Mouse (Mus musculus) adrenal gland, adult 2 months (tissue): ENCODE results near the gene Camsap1. TPM values are rescaled to one million over a fixed set of nuclear protein-coding genes. Genes with fewer than 3 reads are reported as not detected.

Experiments
- DNase-seq: peaks from one replicate; pipeline ENCODE4 v3.0.0; 2021
- long read RNA-seq: library from polyadenylated mRNA; stranded (forward); transcript quantifications from one replicate; pipeline ENCODE4 v2.0.0, GENCODE M21; 2021
- polyA plus RNA-seq: library from polyadenylated mRNA; depleted of rRNA; stranded (reverse); fragments of >200 nt; gene quantifications from 2 replicates; pipeline ENCODE4 v1.2.3, GENCODE M21; 2012; rRNA removed
- total RNA-seq, 2 experiments: library from RNA; stranded (reverse); gene quantifications; 2 replicates each; pipeline ENCODE4 v1.2.3; 2021

Camsap1 gene
- total RNA-seq (10 to 100 TPM; 31.4 to 32.6 TPM), polyA plus RNA-seq (3.9 and 5.5 TPM in 2 replicates)
- long read RNA-seq, partial matches to known transcripts = 1 of 6 reads
- long read RNA-seq, other reads (novel, unspliced or antisense) = 5 of 6 reads

GRCm38 (mm10) chr2:25983159-25983907 is at the start of gene Camsap1:
Gene Camsap1, minus strand, starts transcription at chr2:25983282.
- peak; percentile 100 for DNase-seq

GRCm38 (mm10) chr2:26030288-26030687 is 47.2 kb upstream of the Camsap1 start:
- no peak for DNase-seq

GRCm38 (mm10) chr2:26024138-26025075 is 41.3 kb upstream of the Camsap1 start:
- peak; percentile 17 for DNase-seq

DNA sequence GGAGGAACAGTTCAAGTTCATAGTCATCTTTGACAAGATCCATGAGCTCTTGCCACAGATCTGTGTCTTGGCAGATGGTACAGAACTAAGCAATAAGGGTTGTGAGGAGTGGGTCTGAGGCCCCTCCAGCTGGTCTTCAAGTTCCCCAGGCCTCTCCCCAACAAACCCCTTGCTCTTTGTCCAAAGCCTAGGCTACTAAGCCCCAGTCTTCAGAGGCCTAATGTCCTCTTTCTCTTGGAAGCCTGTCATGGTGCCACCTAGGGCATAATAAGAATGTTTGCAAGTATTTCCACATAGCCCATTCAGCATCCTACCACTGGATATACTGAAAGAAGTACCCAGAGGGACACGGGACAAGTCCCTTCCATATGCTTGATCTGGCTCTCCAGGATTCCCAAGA is 39.5 kb upstream of the Camsap1 start:
- DNase-seq = no peak

DNA sequence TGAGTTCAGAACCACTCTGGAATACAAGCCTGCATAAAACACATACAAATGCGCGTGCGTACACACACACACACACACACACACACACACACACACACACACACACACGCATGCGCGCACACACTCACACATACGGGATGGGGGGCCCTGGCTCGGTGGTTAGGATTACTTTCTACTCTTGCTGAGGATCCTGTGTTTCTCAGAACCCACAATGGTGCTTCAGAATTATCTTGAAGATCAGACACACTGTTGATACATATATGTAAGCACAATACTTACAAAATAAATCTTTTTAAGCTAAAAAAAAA is 39.1 kb upstream of the Camsap1 start:
- no peak for DNase-seq

DNA sequence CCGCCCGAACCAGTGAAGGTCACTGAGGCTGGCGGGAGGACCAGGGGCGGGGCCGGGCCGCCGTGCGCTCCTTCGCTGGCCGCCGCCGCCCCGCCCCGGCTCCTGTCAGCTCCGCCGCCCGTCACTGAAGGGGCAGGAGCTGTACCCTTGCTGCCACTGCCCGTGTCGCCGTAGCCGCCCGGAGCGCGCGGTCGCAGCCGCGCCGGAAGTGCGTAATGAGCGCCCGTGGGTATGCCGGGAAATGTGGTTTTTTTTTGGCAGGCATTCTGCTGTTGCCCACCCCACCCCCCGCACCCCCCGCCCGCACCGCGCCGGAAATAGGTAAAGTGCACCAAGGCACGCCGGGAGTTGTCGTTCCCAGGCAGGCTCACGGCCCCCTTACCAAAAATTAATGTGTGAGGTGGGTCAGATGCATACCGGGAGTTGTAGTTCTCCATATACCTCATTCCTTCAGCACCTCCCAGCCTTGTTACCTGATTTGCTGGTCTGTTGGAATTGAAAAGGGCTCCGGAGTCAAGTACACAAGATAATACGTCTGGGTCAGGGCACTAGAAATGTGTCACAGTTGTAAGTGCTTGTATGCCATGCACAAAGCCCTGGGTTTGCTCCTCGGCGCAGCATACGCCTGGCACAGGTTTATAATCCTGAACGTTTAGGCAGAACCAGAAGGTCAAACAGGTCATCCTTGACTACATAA is 38.6 kb upstream of the Camsap1 start, which contains the start of gene Ubac1:
Ubac1 (minus strand) TSS at position 187 of the 697 bp plus-strand sequence.
- peak; percentile 96 for DNase-seq

DNA sequence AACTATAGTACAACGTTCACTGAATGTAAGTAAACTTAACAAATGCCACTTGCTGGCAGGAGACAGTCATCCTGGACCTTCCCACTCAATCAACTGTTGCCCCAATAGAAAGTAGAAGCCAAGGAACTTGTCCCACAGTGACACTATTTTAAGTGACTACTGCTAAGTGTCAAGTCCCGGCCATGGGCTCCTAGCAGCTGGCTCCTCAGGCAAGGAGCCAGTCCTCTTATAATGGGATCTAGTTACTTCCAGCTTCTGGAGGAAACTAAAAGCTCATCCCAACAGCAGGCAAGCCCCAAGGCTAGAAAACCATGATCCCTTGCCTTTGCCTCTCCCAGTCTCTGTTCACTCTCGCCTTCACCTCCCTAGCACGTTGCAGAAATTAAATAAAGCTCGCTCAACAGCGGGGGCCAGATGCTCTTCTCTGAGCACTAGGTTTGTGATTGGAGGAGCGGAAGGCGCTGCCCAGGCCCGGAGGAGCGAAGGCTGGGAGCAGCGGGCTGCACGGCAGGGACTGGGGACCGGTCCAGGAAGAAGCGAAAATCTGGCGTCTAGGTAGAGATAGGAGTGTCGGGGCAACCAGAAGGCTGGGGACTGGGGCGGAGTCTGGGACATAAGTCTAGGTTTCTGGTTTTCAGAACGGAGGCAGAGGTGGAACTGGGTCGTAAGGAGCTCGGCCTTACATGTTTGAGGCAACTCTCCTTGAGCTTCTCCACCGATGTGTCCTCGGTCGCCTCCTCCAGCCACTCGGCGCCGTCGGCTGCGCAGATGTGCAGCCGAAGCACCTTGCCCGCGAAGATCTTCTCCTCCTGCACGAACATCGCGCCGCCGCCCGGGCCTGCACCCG is 37.9 kb upstream of the Camsap1 start:
- no peak for DNase-seq

DNA sequence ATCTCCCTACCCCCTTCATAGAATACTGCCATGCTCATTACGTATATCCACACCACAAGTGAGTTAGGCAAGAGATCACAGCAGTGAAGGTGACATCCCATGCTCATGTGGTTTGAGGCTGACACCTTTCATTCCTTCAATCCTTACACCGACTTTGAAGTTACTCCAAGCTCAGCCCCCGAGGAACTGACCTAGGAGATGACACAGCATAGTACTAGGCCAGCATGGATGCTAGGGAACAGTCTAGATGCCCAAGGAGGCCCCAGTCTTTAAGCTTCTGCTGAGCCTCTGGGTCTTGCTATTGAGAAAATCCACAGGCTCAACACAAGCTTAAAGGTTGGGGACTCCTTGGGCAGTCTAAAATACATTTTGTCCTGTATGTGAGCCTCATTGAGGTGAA is 36.8 kb upstream of the Camsap1 start:
- DNase-seq = no peak

DNA sequence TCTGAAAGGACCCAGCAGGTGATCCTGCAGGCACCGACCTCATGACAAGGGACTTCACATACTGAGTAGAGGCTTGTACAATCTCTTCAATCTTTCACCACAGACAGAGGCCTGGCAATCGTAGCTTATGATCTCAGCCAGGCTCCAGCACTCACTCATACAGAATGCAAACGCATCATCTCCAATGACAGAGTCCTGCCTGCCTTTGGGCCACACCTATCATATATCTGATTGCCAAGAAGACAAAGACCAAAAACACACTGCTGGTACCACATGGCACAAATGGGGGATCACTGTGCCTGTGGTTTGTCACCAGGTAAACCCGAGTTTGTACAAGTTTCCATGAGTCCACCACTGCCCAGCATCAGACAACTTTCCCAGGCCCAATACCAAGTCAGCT is 34.2 kb upstream of the Camsap1 start:
- no peak for DNase-seq

DNA sequence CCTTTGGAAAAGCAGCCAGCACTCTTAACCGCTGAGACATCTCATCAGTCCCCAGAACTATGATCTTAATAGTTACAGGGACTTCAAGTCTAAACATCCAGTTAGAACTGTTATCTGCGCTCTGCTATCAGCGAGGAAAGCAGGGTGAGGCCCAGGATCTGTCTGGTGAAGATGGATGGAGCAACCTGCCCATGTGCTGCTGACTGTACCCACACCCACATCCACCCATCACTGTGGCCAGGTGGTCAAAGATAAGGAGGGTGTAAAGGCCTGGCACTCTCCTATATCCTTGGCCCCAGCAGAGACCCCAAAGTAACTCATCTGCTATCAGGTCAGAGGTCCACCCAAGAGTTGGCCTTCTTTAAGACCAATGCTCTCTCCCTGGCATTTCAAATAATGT is 30.6 kb upstream of the Camsap1 start:
- DNase-seq = no peak

GRCm38 (mm10) chr2:26011420-26011819 is 28.3 kb upstream of the Camsap1 start:
- DNase-seq = no peak

DNA sequence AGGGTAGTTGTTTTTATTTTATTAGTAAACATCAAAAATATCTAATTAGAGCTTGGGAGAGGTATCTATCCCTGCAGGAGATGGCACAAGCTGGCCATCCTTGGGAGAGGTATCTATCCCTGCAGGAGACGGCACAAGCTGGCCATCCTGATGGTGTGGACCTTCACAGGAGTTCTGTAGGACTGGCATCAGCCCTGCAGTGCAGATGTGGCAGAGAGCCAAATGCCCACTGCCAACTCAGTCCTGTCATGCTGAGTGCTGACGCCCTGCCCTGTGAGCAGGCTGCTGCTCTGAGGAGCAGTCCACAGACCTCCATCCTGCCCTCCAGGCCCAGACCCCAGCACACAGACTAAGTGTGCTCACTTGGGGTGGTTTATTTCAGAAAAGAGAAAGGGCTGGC is 18.9 kb upstream of the Camsap1 start:
- no peak for DNase-seq

DNA sequence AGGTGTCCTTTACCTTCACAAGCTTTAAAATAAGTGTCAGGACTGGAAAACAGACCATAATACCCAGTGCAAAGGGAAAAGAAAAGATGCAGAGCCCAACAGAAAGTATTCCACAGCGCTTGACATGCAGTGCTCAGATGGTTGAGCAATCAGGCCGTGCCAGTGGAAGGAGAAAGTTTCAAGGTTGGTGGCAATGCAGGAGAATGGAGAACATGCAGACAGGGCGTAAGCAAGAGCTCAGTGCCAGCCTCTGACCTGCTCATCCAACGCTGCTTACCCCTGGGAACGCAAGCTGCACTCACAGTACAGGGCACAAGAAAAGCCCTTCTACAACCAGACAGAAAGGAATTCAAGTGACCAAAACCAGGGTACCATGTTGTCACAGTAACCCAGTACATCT is 18.1 kb upstream of the Camsap1 start:
- peak; percentile 52 for DNase-seq

GRCm38 (mm10) chr2:25997716-25998115 is 14.6 kb upstream of the Camsap1 start:
- DNase-seq = peak; percentile 51

DNA sequence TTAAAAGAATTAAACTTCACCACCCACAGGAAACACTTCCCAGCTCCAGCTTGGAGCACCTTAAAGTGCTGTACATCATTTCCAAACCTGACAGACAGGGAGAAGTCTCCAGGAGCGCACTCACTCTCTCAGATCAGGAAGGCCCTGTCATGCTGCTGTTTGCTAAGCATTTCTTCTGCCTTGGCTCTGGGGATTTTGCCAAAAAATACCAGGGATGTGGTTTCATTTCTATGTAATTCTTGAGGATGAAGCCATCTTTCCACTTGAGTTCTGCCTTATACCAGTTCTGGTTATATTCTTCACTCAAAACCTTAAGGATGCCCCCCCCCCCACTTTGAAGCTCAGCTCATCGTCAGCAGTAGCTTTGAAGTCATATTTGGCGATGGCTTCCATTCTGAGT is 11.7 kb upstream of the Camsap1 start:
- DNase-seq = no peak

GRCm38 (mm10) chr2:25992285-25992684 is 9.2 kb upstream of the Camsap1 start:
- no peak for DNase-seq

DNA sequence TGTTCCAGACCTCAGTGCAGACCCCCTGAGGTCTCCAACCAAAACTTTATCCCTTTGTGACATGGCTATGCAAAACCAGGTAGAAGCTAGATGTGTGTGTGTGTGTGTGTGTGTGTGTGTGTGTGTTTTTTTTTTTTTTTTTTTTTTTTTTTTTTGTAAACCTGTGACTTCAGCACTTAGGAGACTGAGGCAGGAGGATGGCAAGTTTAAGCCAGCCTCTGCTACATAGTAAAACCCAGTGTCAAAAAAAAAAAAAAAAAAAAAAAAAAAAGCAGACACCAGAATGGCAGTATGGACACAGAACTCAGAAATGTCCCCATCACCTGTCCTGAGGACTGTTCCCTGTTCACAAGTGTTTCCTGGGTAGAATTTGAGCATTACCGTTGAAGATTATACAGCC is 6.6 kb upstream of the Camsap1 start:
- DNase-seq = no peak

DNA sequence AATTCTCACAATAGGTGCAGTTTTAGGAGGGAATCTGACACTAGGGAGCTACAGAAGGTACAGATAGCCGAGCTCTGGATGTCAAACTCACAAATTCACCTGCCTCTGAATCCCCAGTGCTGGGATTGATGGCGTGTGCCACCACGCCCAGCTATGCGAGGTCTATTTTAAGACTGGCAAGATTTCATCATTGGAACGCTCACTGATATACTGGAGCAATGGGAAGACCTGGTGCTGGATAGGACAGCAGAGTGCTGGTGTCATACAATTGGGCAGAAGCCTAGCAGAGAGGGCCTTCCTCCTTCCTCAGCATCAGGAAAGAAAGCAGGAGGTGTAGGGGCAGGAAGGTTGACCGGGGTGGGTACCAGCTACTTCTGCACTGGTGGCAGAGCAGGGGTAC is 4.7 kb upstream of the Camsap1 start:
- no peak for DNase-seq

DNA sequence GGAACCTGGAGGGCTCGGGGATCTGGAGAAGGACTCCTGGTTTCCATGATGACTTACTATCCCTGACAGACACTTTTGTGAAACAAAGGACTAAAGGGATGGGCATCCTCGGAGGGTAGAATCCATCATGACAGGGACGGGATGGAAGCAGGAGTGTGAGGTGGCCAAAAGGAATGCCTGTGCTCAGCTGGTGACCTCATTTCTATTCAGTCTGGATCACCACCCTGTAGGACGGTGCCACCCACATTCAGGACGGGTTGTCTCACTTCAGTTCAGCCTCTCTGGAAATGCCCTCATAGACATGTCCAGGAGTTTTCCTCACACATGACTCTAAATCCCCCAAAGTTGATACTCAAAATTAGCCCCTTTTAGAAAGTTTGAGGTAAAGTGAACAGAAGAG is 3.5 kb upstream of the Camsap1 start:
- peak; percentile 61 for DNase-seq

DNA sequence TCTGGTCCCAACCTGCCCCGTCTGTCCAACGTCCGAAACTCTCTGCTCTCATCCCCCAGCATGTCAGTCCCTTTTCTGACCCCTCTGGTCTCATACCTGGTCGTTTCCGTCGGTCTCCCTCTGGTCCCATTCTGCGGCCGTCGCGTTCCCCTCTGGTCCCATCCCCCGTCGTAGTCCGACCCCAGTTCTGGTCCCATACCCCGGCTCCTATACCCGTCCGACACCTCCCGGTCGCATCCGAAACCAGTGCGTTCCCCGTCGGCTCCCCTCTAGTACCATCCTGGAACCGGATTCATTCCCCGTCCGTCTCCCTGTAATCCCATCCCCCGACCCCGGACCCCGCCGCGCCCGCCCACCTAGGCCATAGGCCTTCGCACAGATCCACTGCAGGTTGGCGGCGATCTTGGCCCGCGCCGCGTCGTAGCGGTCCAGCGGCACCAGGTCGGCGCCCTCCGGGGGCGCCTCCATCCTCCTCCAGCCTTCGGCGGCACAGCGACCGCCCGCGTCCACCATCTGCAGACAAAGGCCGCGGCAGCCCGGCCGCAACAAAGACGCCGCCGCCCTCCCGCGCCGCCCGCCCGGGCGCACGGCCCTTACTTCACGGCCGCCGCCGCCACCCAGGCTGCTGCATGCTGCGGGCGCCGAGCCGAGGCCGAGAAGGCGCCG is 523 bp downstream of the Camsap1 start:
- no peak for DNase-seq

DNA sequence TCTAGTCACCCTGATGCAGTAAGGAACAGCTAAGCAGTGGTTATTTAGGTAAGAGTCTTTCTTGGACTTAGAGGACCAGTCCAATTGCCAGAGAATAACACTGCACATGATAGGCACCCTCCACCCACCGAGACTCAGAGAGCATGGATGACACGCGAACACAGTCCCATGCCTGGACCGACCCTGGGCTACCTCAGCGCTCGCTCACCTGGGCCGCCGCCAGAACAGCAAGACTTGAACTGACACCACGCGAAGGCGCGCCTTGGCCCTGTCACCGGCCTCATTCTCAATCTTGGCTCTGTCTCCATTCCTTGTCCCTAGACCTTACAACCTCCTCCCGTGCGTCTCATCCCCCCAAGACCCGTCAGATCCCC is 1.0 kb downstream of the Camsap1 start:
- peak; percentile 74 for DNase-seq
